Mouse (Mus musculus) cerebellum, adult 2 months (tissue): Measurements from ENCODE around the gene Atp11a.

Experiments used
- CTCF ChIP-seq: fragments of 200-500 bp; IDR thresholded peaks from 2 replicates; pipeline ENCODE4 v1.5.1; 2011; ENCODE audit warnings: low read depth, mild to moderate bottlenecking, control low read depth, low read length, moderate library complexity, borderline replicate concordance; ENCODE audit not compliant: insufficient read depth
- POLR2A ChIP-seq: fragments of 200-500 bp; IDR thresholded peaks from 2 replicates; pipeline ENCODE4 v1.6.1; 2011; ENCODE audit warnings: low read length, control low read depth, borderline replicate concordance; ENCODE audit not compliant: insufficient read depth

DNA sequence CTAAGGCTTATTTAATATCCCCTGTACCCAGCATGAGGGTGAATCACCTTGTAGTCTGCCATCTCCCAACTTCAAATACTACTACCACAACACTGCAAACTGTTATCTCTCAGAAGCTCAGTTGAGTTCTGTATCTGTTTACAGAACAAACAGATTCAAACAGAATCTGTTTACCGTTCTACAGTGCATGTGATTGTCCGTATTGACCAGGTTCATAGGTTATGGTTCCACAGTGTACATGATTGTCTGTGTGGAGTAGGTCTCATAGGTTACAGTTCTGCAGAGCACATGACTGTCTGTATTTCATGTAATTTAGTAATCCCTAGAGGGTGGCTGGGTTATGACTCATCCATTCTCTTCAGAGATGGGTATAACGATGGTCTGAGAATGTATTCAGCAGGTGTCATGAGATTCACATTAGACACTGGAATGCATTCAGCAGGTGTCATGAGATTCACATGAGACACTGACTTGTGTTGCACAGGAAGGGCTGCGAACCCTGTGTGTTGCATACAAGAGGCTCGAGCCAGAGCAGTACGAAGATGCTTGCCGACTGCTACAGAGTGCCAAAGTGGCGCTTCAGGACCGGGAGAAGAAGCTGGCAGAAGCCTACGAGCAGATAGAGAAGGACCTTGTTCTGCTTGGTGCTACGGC is 85.7 kb downstream of the Atp11a start:
- TF ChIP-seq POLR2A (no peak), CTCF (no peak)
